ENCODE assay signal across 25 mouse cellular contexts in the genomic region with DNA sequence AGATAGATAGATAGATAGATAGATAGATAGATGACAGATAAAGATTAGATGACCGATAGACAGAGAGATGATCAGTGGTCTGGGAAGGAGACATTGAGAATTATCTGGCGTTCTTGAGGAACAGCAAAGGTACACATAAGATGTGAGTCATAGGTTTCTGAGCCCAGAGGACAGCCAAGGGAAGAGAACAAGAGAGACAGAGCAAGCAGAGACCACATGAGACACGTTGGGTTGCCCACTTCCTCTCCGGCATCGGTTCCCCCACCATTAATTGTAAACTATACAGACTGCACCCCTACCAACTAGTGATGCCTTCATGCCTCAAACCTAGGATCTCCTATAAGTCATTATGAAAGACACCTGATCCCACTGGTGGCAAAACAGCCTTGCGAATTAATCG. TPM values are rescaled to one million over a fixed set of nuclear protein-coding genes. Genes with fewer than 3 reads are reported as not detected.
"Had no signal": no experiment of that assay in that cellular context is flagged by ENCODE, and none has a peak within 500 bp of the region (broad histone marks: within the 10 kb centered on the region; RNA-seq: fewer than 3 reads in every experiment).

No protein-coding gene starts in this region.

- H3K4me2 ChIP-seq: lung, embryonic 15.5 days; midbrain, embryonic 11.5 days; midbrain, embryonic 13.5 days; midbrain, embryonic 15.5 days; neural tube, embryonic 12.5 days; stomach, embryonic 15.5 days had no signal

- H3K9me3 ChIP-seq: lung, embryonic 15.5 days; midbrain, embryonic 13.5 days; midbrain, embryonic 15.5 days; neural tube, embryonic 12.5 days; stomach, embryonic 15.5 days had no signal

- H3K27me3 ChIP-seq: lung, embryonic 15.5 days; midbrain, embryonic 13.5 days; midbrain, embryonic 15.5 days; neural tube, embryonic 12.5 days; stomach, embryonic 15.5 days had no signal

- H3K9ac ChIP-seq: liver, embryonic 14.5 days; lung, embryonic 15.5 days; midbrain, embryonic 13.5 days; midbrain, embryonic 15.5 days; neural tube, embryonic 12.5 days; stomach, embryonic 15.5 days had no signal

- DNase-seq: lung, adult 2 months; lung, postnatal 14 days; lung, postnatal 36 days; right cerebral cortex, postnatal 14 days; thymus, postnatal 25 days; thymus, postnatal 4 days had no signal

- H3K27ac ChIP-seq: liver, embryonic 14.5 days; lung, embryonic 15.5 days; macrophage; midbrain, embryonic 13.5 days; midbrain, embryonic 15.5 days; neural tube, embryonic 12.5 days; stomach, embryonic 15.5 days; stomach, postnatal 0 days had no signal

- ATAC-seq: lung, postnatal 0 days; midbrain, embryonic 13.5 days; midbrain, embryonic 15.5 days had no signal

- H3K4me3 ChIP-seq: lung, embryonic 15.5 days; megakaryocyte, embryonic 14.5 days; midbrain, embryonic 13.5 days; midbrain, embryonic 15.5 days; neural tube, embryonic 12.5 days; stomach, embryonic 15.5 days had no signal

- H3K4me1 ChIP-seq: lung, embryonic 15.5 days; megakaryocyte, embryonic 14.5 days; midbrain, embryonic 13.5 days; midbrain, embryonic 15.5 days; neural tube, embryonic 12.5 days; stomach, embryonic 15.5 days had no signal

- H3K36me3 ChIP-seq: lung, embryonic 15.5 days; midbrain, embryonic 13.5 days; midbrain, embryonic 15.5 days; neural tube, embryonic 12.5 days; stomach, embryonic 15.5 days had no signal

RNA-seq across cellular contexts. Expression of gene Prss40, which starts 6.5 kb away (rescaled TPM):
- total RNA-seq: midbrain, postnatal 0 days; monocyte, adult 5-6 weeks; neutrophil, adult 5-6 weeks had no signal
- polyA plus RNA-seq: liver, embryonic 14.5 days; liver, embryonic 16.5 days; lung, adult 2 months; lung, embryonic 15.5 days; lung, postnatal 0 days; macrophage; midbrain, embryonic 11.5 days; midbrain, embryonic 13.5 days; neural tube, embryonic 12.5 days; neural tube, embryonic 14.5 days; spleen, adult 2 months; stomach, embryonic 15.5 days; urinary bladder, adult 2 months had no signal

RNA-seq across cellular contexts. Expression of gene Cfc1, which starts 18.8 kb away (rescaled TPM):
- total RNA-seq: midbrain, postnatal 0 days; monocyte, adult 5-6 weeks; neutrophil, adult 5-6 weeks had no signal
- polyA plus RNA-seq: liver, embryonic 14.5 days; liver, embryonic 16.5 days; lung, adult 2 months; lung, postnatal 0 days; macrophage; midbrain, embryonic 11.5 days; midbrain, embryonic 13.5 days; neural tube, embryonic 12.5 days; neural tube, embryonic 14.5 days; spleen, adult 2 months; testis, adult 2 months had no signal

RNA-seq across cellular contexts. Expression of gene Amer3, which starts 25.2 kb away (rescaled TPM):
- total RNA-seq: monocyte, adult 5-6 weeks; neutrophil, adult 5-6 weeks had no signal
- polyA plus RNA-seq: liver, embryonic 14.5 days; lung, adult 2 months; lung, postnatal 0 days; macrophage had no signal

RNA-seq across cellular contexts. Expression of gene Prss39, which starts 56.1 kb away (rescaled TPM):
- total RNA-seq: midbrain, postnatal 0 days; monocyte, adult 5-6 weeks; neutrophil, adult 5-6 weeks had no signal
- polyA plus RNA-seq: liver, embryonic 14.5 days; liver, embryonic 16.5 days; lung, embryonic 15.5 days; lung, postnatal 0 days; macrophage; midbrain, embryonic 11.5 days; midbrain, embryonic 13.5 days; midbrain, embryonic 15.5 days; midbrain, postnatal 0 days; neural tube, embryonic 12.5 days; neural tube, embryonic 14.5 days; stomach, embryonic 15.5 days; stomach, postnatal 0 days; urinary bladder, adult 2 months had no signal
